Mouse (Mus musculus): ENCODE measurements at regions not wholly inside any gene's neighbourhood (a gene's known extent, or its start where the extent isn't known, plus 50 kb on each side); places are given as distances from the start of the nearest gene placed in this dataset.

- Histone ChIP-seq H3K4me3 (replicated peaks) (no peak overlapping the region), H3K9me3 (replicated peaks) (no peaks in the 10 kb centered on the region), H3K27me3 (no peaks in the 10 kb centered on the region), H3K4me2 (replicated peaks) (no peak overlapping the region), H3K9ac (no peak overlapping the region), H3K4me1 (no peaks in the 10 kb centered on the region), H3K36me3 (no peaks in the 10 kb centered on the region), H3K27ac (replicated peaks) (no peak overlapping the region)
- WGBS, result 86% methylated on average over 4 of the region's 4 CpGs
- ATAC-seq (ENCODE audit: insufficient number of reproducible peaks, low FRiP score, low TSS enrichment, low read depth), result no peak
Observed at GRCm38 (mm10) chr5:106102255-106102654, 225.9 kb downstream of the Zfp326 start.

- no peak overlapping the region for H3K27ac ChIP-seq (replicated peaks)
- no peaks in the 10 kb centered on the region for H3K4me1 ChIP-seq
- H3K9ac ChIP-seq, result no peak overlapping the region
- no peak for ATAC-seq (ENCODE audit: insufficient number of reproducible peaks, low FRiP score, low TSS enrichment, low read depth)
- WGBS, result 69% methylated on average over 8 of the region's 8 CpGs
- no peaks in the 10 kb centered on the region for H3K36me3 ChIP-seq
- H3K4me2 ChIP-seq (replicated peaks), result no peak overlapping the region
- no peaks in the 10 kb centered on the region for H3K27me3 ChIP-seq
- H3K4me3 ChIP-seq (replicated peaks), result no peak overlapping the region
- H3K9me3 ChIP-seq (replicated peaks), result no peaks in the 10 kb centered on the region
Observed at GRCm38 (mm10) chr5:106098887-106099286, 222.5 kb downstream of the Zfp326 start.

GRCm38 (mm10) chr5:106089332-106089731 is 213.0 kb downstream of the Zfp326 start:
- no peak overlapping the region for H3K4me3 ChIP-seq (replicated peaks)
- no peak overlapping the region for H3K9ac ChIP-seq
- no peak for ATAC-seq (ENCODE audit: insufficient number of reproducible peaks, low FRiP score, low TSS enrichment, low read depth)
- no peak overlapping the region for H3K4me2 ChIP-seq (replicated peaks)
- H3K36me3 ChIP-seq, result no peaks in the 10 kb centered on the region
- no peaks in the 10 kb centered on the region for H3K27me3 ChIP-seq
- no peaks in the 10 kb centered on the region for H3K4me1 ChIP-seq
- no peak overlapping the region for H3K27ac ChIP-seq (replicated peaks)
- WGBS, result 48% methylated on average over 7 of the region's 7 CpGs
- H3K9me3 ChIP-seq (replicated peaks), result 0 out of 2 replicates have a peak, but pooled peaks cover 3% of the 10 kb centered on the region

- Histone ChIP-seq H3K36me3 (no peaks in the 10 kb centered on the region), H3K4me2 (replicated peaks) (no peak overlapping the region), H3K27ac (replicated peaks) (no peak overlapping the region), H3K9ac (no peak overlapping the region), H3K4me1 (no peaks in the 10 kb centered on the region), H3K4me3 (replicated peaks) (no peak overlapping the region), H3K9me3 (replicated peaks) (0 out of 2 replicates have a peak, but pooled peaks cover 3% of the 10 kb centered on the region), H3K27me3 (no peaks in the 10 kb centered on the region)
- ATAC-seq (ENCODE audit: insufficient number of reproducible peaks, low FRiP score, low TSS enrichment, low read depth), result no peak
- WGBS, result 78% methylated on average over 5 of the region's 5 CpGs
Observed at GRCm38 (mm10) chr5:106088478-106089185, 212.3 kb downstream of the Zfp326 start.

- Histone ChIP-seq H3K4me1 (no peaks in the 10 kb centered on the region), H3K9ac (no peak overlapping the region), H3K4me3 (replicated peaks) (no peak overlapping the region), H3K4me2 (replicated peaks) (no peak overlapping the region), H3K27ac (replicated peaks) (no peak overlapping the region), H3K27me3 (no peaks in the 10 kb centered on the region), H3K36me3 (no peaks in the 10 kb centered on the region), H3K9me3 (replicated peaks) (0 out of 2 replicates have a peak, but pooled peaks cover 3% of the 10 kb centered on the region)
- ATAC-seq (ENCODE audit: insufficient number of reproducible peaks, low FRiP score, low TSS enrichment, low read depth), result no peak
- WGBS, result 68% methylated on average over 4 of the region's 4 CpGs
Observed at GRCm38 (mm10) chr5:106083786-106084185, 207.4 kb downstream of the Zfp326 start.

GRCm38 (mm10) chr5:106082891-106083290 is 206.5 kb downstream of the Zfp326 start:
- no peak for ATAC-seq (ENCODE audit: insufficient number of reproducible peaks, low FRiP score, low TSS enrichment, low read depth)
- H3K27ac ChIP-seq (replicated peaks), result no peak overlapping the region
- 0 out of 2 replicates have a peak, but pooled peaks cover 3% of the 10 kb centered on the region for H3K9me3 ChIP-seq (replicated peaks)
- no peak overlapping the region for H3K4me2 ChIP-seq (replicated peaks)
- H3K4me1 ChIP-seq, result no peaks in the 10 kb centered on the region
- no peaks in the 10 kb centered on the region for H3K27me3 ChIP-seq
- WGBS, result 51% methylated on average over 7 of the region's 7 CpGs
- H3K36me3 ChIP-seq, result no peaks in the 10 kb centered on the region
- H3K4me3 ChIP-seq (replicated peaks), result no peak overlapping the region
- H3K9ac ChIP-seq, result no peak overlapping the region

- Histone ChIP-seq H3K36me3 (no peaks in the 10 kb centered on the region), H3K27ac (replicated peaks) (no peak overlapping the region)
- WGBS, result 67% methylated on average over 9 of the region's 9 CpGs
Observed at GRCm38 (mm10) chr5:106067124-106067551, 190.8 kb downstream of the Zfp326 start.

GRCm38 (mm10) chr5:106066706-106067105 is 190.3 kb downstream of the Zfp326 start:
- no peak overlapping the region for H3K27ac ChIP-seq (replicated peaks)
- no peaks in the 10 kb centered on the region for H3K4me1 ChIP-seq
- H3K9ac ChIP-seq, result no peak overlapping the region
- no peaks in the 10 kb centered on the region for H3K36me3 ChIP-seq
- no peaks in the 10 kb centered on the region for H3K9me3 ChIP-seq (replicated peaks)
- no peak overlapping the region for H3K4me3 ChIP-seq (replicated peaks)
- H3K4me2 ChIP-seq (replicated peaks), result no peak overlapping the region
- no peak for ATAC-seq (ENCODE audit: insufficient number of reproducible peaks, low FRiP score, low TSS enrichment, low read depth)
- H3K27me3 ChIP-seq, result no peaks in the 10 kb centered on the region

More at GRCm38 (mm10) chr5:106067124-106067551, 190.8 kb downstream of the Zfp326 start:
- no peak for ATAC-seq (ENCODE audit: insufficient number of reproducible peaks, low FRiP score, low TSS enrichment, low read depth)
- Histone ChIP-seq H3K9me3 (replicated peaks) (no peaks in the 10 kb centered on the region), H3K27me3 (no peaks in the 10 kb centered on the region), H3K4me2 (replicated peaks) (no peak overlapping the region), H3K4me3 (replicated peaks) (no peak overlapping the region), H3K9ac (no peak overlapping the region), H3K4me1 (no peaks in the 10 kb centered on the region)

GRCm38 (mm10) chr5:106064366-106064765 is 188.0 kb downstream of the Zfp326 start:
- H3K36me3 ChIP-seq, result no peaks in the 10 kb centered on the region
- H3K9ac ChIP-seq, result no peak overlapping the region
- no peak overlapping the region for H3K4me2 ChIP-seq (replicated peaks)
- no peaks in the 10 kb centered on the region for H3K9me3 ChIP-seq (replicated peaks)
- no peaks in the 10 kb centered on the region for H3K27me3 ChIP-seq
- 87% methylated on average over 7 of the region's 7 CpGs for WGBS
- no peak overlapping the region for H3K27ac ChIP-seq (replicated peaks)
- H3K4me3 ChIP-seq (replicated peaks), result no peak overlapping the region
- no peaks in the 10 kb centered on the region for H3K4me1 ChIP-seq
- ATAC-seq (ENCODE audit: insufficient number of reproducible peaks, low FRiP score, low TSS enrichment, low read depth), result no peak

GRCm38 (mm10) chr5:106062926-106063325 is 186.6 kb downstream of the Zfp326 start:
- Histone ChIP-seq H3K9ac (no peak overlapping the region), H3K9me3 (replicated peaks) (no peaks in the 10 kb centered on the region), H3K27me3 (no peaks in the 10 kb centered on the region), H3K4me1 (no peaks in the 10 kb centered on the region), H3K27ac (replicated peaks) (no peak overlapping the region), H3K36me3 (no peaks in the 10 kb centered on the region), H3K4me2 (replicated peaks) (no peak overlapping the region), H3K4me3 (replicated peaks) (no peak overlapping the region)
- ATAC-seq (ENCODE audit: insufficient number of reproducible peaks, low FRiP score, low TSS enrichment, low read depth), result no peak
- 81% methylated on average over 6 of the region's 6 CpGs for WGBS

GRCm38 (mm10) chr5:106056631-106057030 is 180.3 kb downstream of the Zfp326 start:
- Histone ChIP-seq H3K27ac (replicated peaks) (no peak overlapping the region), H3K4me2 (replicated peaks) (no peak overlapping the region), H3K9ac (no peak overlapping the region), H3K9me3 (replicated peaks) (no peaks in the 10 kb centered on the region), H3K36me3 (no peaks in the 10 kb centered on the region), H3K4me3 (replicated peaks) (no peak overlapping the region), H3K4me1 (no peaks in the 10 kb centered on the region), H3K27me3 (no peaks in the 10 kb centered on the region)
- ATAC-seq (ENCODE audit: insufficient number of reproducible peaks, low FRiP score, low TSS enrichment, low read depth), result no peak
- 30% methylated on average over 9 of the region's 9 CpGs for WGBS

GRCm38 (mm10) chr5:106055221-106055620 is 178.9 kb downstream of the Zfp326 start:
- Histone ChIP-seq H3K36me3 (no peaks in the 10 kb centered on the region), H3K9me3 (replicated peaks) (no peaks in the 10 kb centered on the region), H3K4me1 (no peaks in the 10 kb centered on the region), H3K27ac (replicated peaks) (no peak overlapping the region), H3K4me3 (replicated peaks) (no peak overlapping the region), H3K9ac (no peak overlapping the region), H3K27me3 (no peaks in the 10 kb centered on the region), H3K4me2 (replicated peaks) (no peak overlapping the region)
- 48% methylated on average over 8 of the region's 8 CpGs for WGBS
- no peak for ATAC-seq (ENCODE audit: insufficient number of reproducible peaks, low FRiP score, low TSS enrichment, low read depth)
